Mouse (Mus musculus): ENCODE measurements around the gene Hnf1b.

GRCm38 (mm10) chr11:83865286-83865685 lies 15.4 kb downstream of the Hnf1b start:
- TF ChIP-seq EP300 (optimal IDR thresholded peaks at IDR 0.05): no peak
- TF ChIP-seq CTCF (IDR thresholded peaks at IDR 0.05; ENCODE audit: low read depth): no peak

All from stomach, postnatal 0 days (tissue).